Mouse (Mus musculus): Measurements from ENCODE around the gene Sapcd2.
"Not testable (repeated sequence)": the region's sequence is repeated elsewhere in the genome, so short reads cannot be mapped to it uniquely, and the experiment has no call there.

Gene Sapcd2

GRCm38 (mm10) chr2:25373431-25373830 lies 1.3 kb downstream of the Sapcd2 start:
- no peak for DNase-seq

- peak; percentile 75 to 84 for DNase-seq
Observed at GRCm38 (mm10) chr2:25376589-25376988, 4.5 kb downstream of the Sapcd2 start.

- DNase-seq, result no peak
Observed at GRCm38 (mm10) chr2:25384492-25384891, 12.4 kb downstream of the Sapcd2 start.

- DNase-seq, result no peak
Observed at GRCm38 (mm10) chr2:25391266-25391665, 19.1 kb downstream of the Sapcd2 start.

GRCm38 (mm10) chr2:25394281-25395221 lies 22.4 kb downstream of the Sapcd2 start:
- DNase-seq, result peak; percentile 34 to 61

GRCm38 (mm10) chr2:25395721-25396596 lies 23.8 kb downstream of the Sapcd2 start, which contains the start of gene Entpd2:
TSS of gene Entpd2 (plus strand) at chr2:25395874.
- DNase-seq, result peak; percentile 61 to 62

- DNase-seq, result peak; percentile 80 to 84
Observed at GRCm38 (mm10) chr2:25396597-25396983, 24.5 kb downstream of the Sapcd2 start.

GRCm38 (mm10) chr2:25397010-25397409 lies 24.9 kb downstream of the Sapcd2 start:
- no peak for DNase-seq

GRCm38 (mm10) chr2:25398065-25398464 lies 25.9 kb downstream of the Sapcd2 start:
- no peak for DNase-seq

GRCm38 (mm10) chr2:25399051-25399450 lies 26.9 kb downstream of the Sapcd2 start, which contains the start of gene Npdc1:
TSS of gene Npdc1 (plus strand) at chr2:25399351.
- no peak for DNase-seq

- no peak for DNase-seq
Observed at GRCm38 (mm10) chr2:25400291-25400690, 28.2 kb downstream of the Sapcd2 start.

- peak; percentile 79 to 88 for DNase-seq
Observed at GRCm38 (mm10) chr2:25400764-25401163, 28.6 kb downstream of the Sapcd2 start.

- peak; percentile 73 to 83 for DNase-seq
Observed at GRCm38 (mm10) chr2:25402377-25402971, 30.4 kb downstream of the Sapcd2 start.

GRCm38 (mm10) chr2:25402972-25403601 lies 31.0 kb downstream of the Sapcd2 start:
- peak; percentile 94 to 96 for DNase-seq

- DNase-seq, result no peak
Observed at GRCm38 (mm10) chr2:25403994-25404393, 31.9 kb downstream of the Sapcd2 start.

- DNase-seq, result no peak
Observed at GRCm38 (mm10) chr2:25408908-25409307, 36.8 kb downstream of the Sapcd2 start.

GRCm38 (mm10) chr2:25413436-25413835 lies 41.3 kb downstream of the Sapcd2 start:
- not testable (repeated sequence) for DNase-seq

GRCm38 (mm10) chr2:25417426-25417825 lies 45.3 kb downstream of the Sapcd2 start:
- DNase-seq, result peak; percentile 40 to 50

GRCm38 (mm10) chr2:25421896-25422295 lies 49.8 kb downstream of the Sapcd2 start:
- peak; percentile 63 to 77 for DNase-seq

GRCm38 (mm10) chr2:25422587-25423410 lies 50.7 kb downstream of the Sapcd2 start, which contains the start of gene Fut7:
TSS of gene Fut7 (plus strand) at chr2:25423267.
- peak; percentile 33 to 37 for DNase-seq

- peak; percentile 22 to 27 for DNase-seq
Observed at GRCm38 (mm10) chr2:25423626-25424025, 51.5 kb downstream of the Sapcd2 start.
